Mouse (Mus musculus): ENCODE results near the gene Gm20696.

DNA sequence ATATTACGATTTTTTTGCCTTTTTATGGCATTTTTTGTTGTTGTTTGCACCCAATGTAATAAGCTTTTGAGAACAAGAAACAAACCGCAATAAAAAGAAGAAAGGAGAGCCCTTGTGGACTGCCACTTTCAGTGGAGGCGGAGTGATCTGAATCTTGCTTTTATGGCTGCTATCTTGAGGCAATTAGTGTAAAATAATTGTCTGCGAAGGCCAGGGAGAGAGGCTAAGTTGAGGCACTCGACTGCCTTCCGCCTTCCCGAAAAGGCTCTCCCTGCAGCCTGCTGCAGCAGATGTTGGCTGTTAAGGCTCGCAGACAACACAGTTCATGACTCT lies 181.7 kb downstream of the Gm20696 start:
- no peak for TF ChIP-seq POLR2A (IDR thresholded peaks at IDR 0.05; ENCODE audit: borderline replicate concordance, extremely low read depth, insufficient read depth, insufficient read length, poor library complexity, severe bottlenecking)
- TF ChIP-seq CTCF (IDR thresholded peaks at IDR 0.05; ENCODE audit: borderline replicate concordance, extremely low read depth, insufficient read depth, insufficient read length) = no peak

All from brain, embryonic 14.5 days (tissue).